ENCODE assay signal across 17 mouse cellular contexts in genomic region chr8:12399421-12400205, GRCm38 (mm10). TPM values are rescaled to one million over a fixed set of nuclear protein-coding genes. Genes with fewer than 3 reads are reported as not detected.
DNase-seq lines count a peak whose midpoint lies in the region; ATAC-seq lines count a peak whose summit lies in the region.
"Had no signal": no experiment of that assay in that cellular context is flagged by ENCODE, and none has a peak within 500 bp of the region (broad histone marks: within the 10 kb centered on the region; RNA-seq: fewer than 3 reads in every experiment).

No protein-coding gene starts in this region.

- H3K4me3 ChIP-seq in forebrain, embryonic 11.5 days (ENCODE audit: low read depth, low read length): peak overlapping the region; percentile 94
- H3K4me3 ChIP-seq in hindbrain, embryonic 15.5 days: peak overlapping the region; percentile 23
- peak overlapping the region; percentile 13 for H3K4me3 ChIP-seq in neural tube, embryonic 11.5 days (ENCODE audit: low read depth, low read length)
- H3K4me3 ChIP-seq: stomach, embryonic 15.5 days had no signal

- peak overlapping the region; percentile 97 for H3K27ac ChIP-seq in forebrain, embryonic 11.5 days (ENCODE audit: low read depth, low read length)
- peak overlapping the region; percentile 81 for H3K27ac ChIP-seq in hindbrain, embryonic 15.5 days (replicated peaks)
- no peak overlapping the region for H3K27ac ChIP-seq in neural tube, embryonic 11.5 days (ENCODE audit: low read depth, low read length)
- H3K27ac ChIP-seq: kidney, postnatal 0 days; macrophage; stomach, embryonic 15.5 days had no signal

- H3K4me1 ChIP-seq in forebrain, embryonic 11.5 days (replicated peaks; ENCODE audit: control insufficient read depth, insufficient read depth, low read length): peaks cover 30% of the 10 kb centered on the region
- peaks cover 35% of the 10 kb centered on the region for H3K4me1 ChIP-seq in hindbrain, embryonic 15.5 days (replicated peaks)
- peaks cover 28% of the 10 kb centered on the region for H3K4me1 ChIP-seq in neural tube, embryonic 11.5 days (ENCODE audit: control insufficient read depth, insufficient read depth, low read length)

- 1% methylated on average over 5 of the region's 5 CpGs for WGBS in forebrain, embryonic 11.5 days
- 14% methylated on average over 5 of the region's 5 CpGs for WGBS in hindbrain, embryonic 15.5 days
- 0% methylated on average over 5 of the region's 5 CpGs for WGBS in neural tube, embryonic 11.5 days

- H3K9ac ChIP-seq in forebrain, embryonic 11.5 days (ENCODE audit: low read length): peak overlapping the region; percentile 88
- H3K9ac ChIP-seq in hindbrain, embryonic 15.5 days: 0 out of 2 replicates have a peak overlapping the region, but pooled peaks have one; percentile 3
- peak overlapping the region; percentile 18 for H3K9ac ChIP-seq in neural tube, embryonic 11.5 days (ENCODE audit: low read length)
- H3K9ac ChIP-seq: stomach, embryonic 15.5 days had no signal

- ATAC-seq in forebrain, embryonic 11.5 days (replicated peaks; ENCODE audit: low FRiP score): no peak
- no peak for ATAC-seq in hindbrain, embryonic 15.5 days (ENCODE audit: low FRiP score, low read depth)
- no peak for ATAC-seq in neural tube, embryonic 11.5 days (ENCODE audit: insufficient read depth, low FRiP score, low TSS enrichment)
- ATAC-seq: CD4-positive, CD25-positive, alpha-beta regulatory T cell, adult 4 months; Patski had no signal

- peak; percentile 33 for DNase-seq in embryo, embryonic 10 days (ENCODE audit: low spot score)
- peak; percentile 68 for DNase-seq in forebrain, embryonic 11.5 days (ENCODE audit: low spot score)
- DNase-seq in neural tube, embryonic 11.5 days (ENCODE audit: low spot score): no peak
- no peak for DNase-seq in thymus, postnatal 4 days
- DNase-seq in cerebellum, adult 11 months: no peak
- DNase-seq in cerebellum, adult 8-10 months: no peak
- DNase-seq: adrenal gland, adult 8-10 months; thymus, postnatal 36 days had no signal

- peak overlapping the region; percentile 91 for H3K4me2 ChIP-seq in forebrain, embryonic 11.5 days (ENCODE audit: low read depth, low read length, severe bottlenecking)
- peak overlapping the region; percentile 52 for H3K4me2 ChIP-seq in hindbrain, embryonic 15.5 days
- H3K4me2 ChIP-seq in neural tube, embryonic 11.5 days (ENCODE audit: low read depth): peak overlapping the region; percentile 67
- H3K4me2 ChIP-seq: heart, embryonic 11.5 days; liver, embryonic 11.5 days; stomach, embryonic 15.5 days had no signal

- no peaks in the 10 kb centered on the region for H3K9me3 ChIP-seq in forebrain, embryonic 11.5 days (ENCODE audit: control insufficient read depth, low read length)
- H3K9me3 ChIP-seq in hindbrain, embryonic 15.5 days: no peaks in the 10 kb centered on the region
- no peaks in the 10 kb centered on the region for H3K9me3 ChIP-seq in neural tube, embryonic 11.5 days (ENCODE audit: control insufficient read depth, low read length)
- H3K9me3 ChIP-seq: stomach, embryonic 15.5 days had no signal

- H3K36me3 ChIP-seq in forebrain, embryonic 11.5 days (ENCODE audit: control insufficient read depth, insufficient read depth, low read length): no peaks in the 10 kb centered on the region
- H3K36me3 ChIP-seq in hindbrain, embryonic 15.5 days: no peaks in the 10 kb centered on the region
- no peaks in the 10 kb centered on the region for H3K36me3 ChIP-seq in neural tube, embryonic 11.5 days (ENCODE audit: control insufficient read depth, insufficient read depth, low read length)
- H3K36me3 ChIP-seq: stomach, embryonic 15.5 days had no signal

- peaks cover 9% of the 10 kb centered on the region for H3K27me3 ChIP-seq in forebrain, embryonic 11.5 days (ENCODE audit: control insufficient read depth, insufficient read depth, low read length)
- peaks cover 62% of the 10 kb centered on the region for H3K27me3 ChIP-seq in hindbrain, embryonic 15.5 days
- H3K27me3 ChIP-seq in neural tube, embryonic 11.5 days (ENCODE audit: control insufficient read depth, insufficient read depth, low read length): peaks cover 80% of the 10 kb centered on the region

RNA-seq across cellular contexts. Expression of gene Sox1, which starts 4.5 kb away (rescaled TPM):
- polyA plus RNA-seq in forebrain, embryonic 11.5 days (2014; fragmentation: Nextera tagmentation; extraction: Ambion mirVana): 11.3 and 12.4 TPM in 2 replicates
- 1.9 TPM in 2 replicates for polyA plus RNA-seq in hindbrain, embryonic 15.5 days (2015; fragmentation: Nextera tagmentation; extraction: Ambion mirVana)
- 1.9 and 2.2 TPM in 2 replicates for polyA plus RNA-seq in neural tube, embryonic 11.5 days (2014; fragmentation: Nextera tagmentation; extraction: Ambion mirVana)
- polyA plus RNA-seq: CD4-positive, CD25-positive, alpha-beta regulatory T cell, adult 4 months; embryonic facial prominence, embryonic 14.5 days; heart, embryonic 11.5 days; kidney, postnatal 0 days; liver, embryonic 11.5 days; macrophage; Patski; stomach, embryonic 15.5 days had no signal

Comparison
In these comparisons a context has a peak if more than half of its experiments do, and no peak if none do; other contexts are left out.
1. DNase-seq: peak in embryo, embryonic 10 days (single experiment) and forebrain, embryonic 11.5 days (single experiment); none in neural tube, embryonic 11.5 days (single experiment), thymus, postnatal 4 days (single experiment), cerebellum, adult 11 months (single experiment) and cerebellum, adult 8-10 months (single experiment).
2. H3K4me3 ChIP-seq: peak in every context shown above with its lines; median percentile 94 in forebrain, embryonic 11.5 days; 23 in hindbrain, embryonic 15.5 days; 13 in neural tube, embryonic 11.5 days.
3. H3K9ac ChIP-seq: peak in every context shown above with its lines; median percentile 88 in forebrain, embryonic 11.5 days; 18 in neural tube, embryonic 11.5 days; 3 in hindbrain, embryonic 15.5 days.
4. Peak in every context shown above with its lines, with median percentiles within 50 percentile points of each other: H3K4me2 ChIP-seq.